Mouse (Mus musculus) heart, embryonic 10.5 days (tissue): ENCODE measurements around the gene Crot. TPM values are rescaled to one million over a fixed set of nuclear protein-coding genes. Genes with fewer than 3 reads are reported as not detected.
"Not testable (repeated sequence)": the region's sequence is repeated elsewhere in the genome, so short reads cannot be mapped to it uniquely, and the experiment has no call there.

Experiments
- DNase-seq: peaks from one replicate; pipeline ENCODE4 v3.0.0-alpha.2; 2017; ENCODE audit warnings: low spot score
- H3K27ac ChIP-seq: fragments of 300-500 bp; sonication (generic); 2 replicates; pipeline ENCODE4 v1.5.1; 2016; ENCODE audit warnings: mild to moderate bottlenecking
- H3K27me3 ChIP-seq: fragments of 300-500 bp; sonication (generic); 2 replicates; pipeline ENCODE4 v1.6.1; 2016; ENCODE audit warnings: mild to moderate bottlenecking; ENCODE audit not compliant: poor library complexity, insufficient read depth, severe bottlenecking
- H3K36me3 ChIP-seq: fragments of 300-500 bp; sonication (generic); 2 replicates; pipeline ENCODE4 v1.6.1; 2016; ENCODE audit warnings: mild to moderate bottlenecking, moderate library complexity
- H3K4me1 ChIP-seq: fragments of 300-500 bp; sonication (generic); 2 replicates; pipeline ENCODE4 v1.6.1; 2016; ENCODE audit warnings: mild to moderate bottlenecking
- H3K4me3 ChIP-seq: fragments of 300-500 bp; sonication (generic); 2 replicates; pipeline ENCODE4 v1.5.1; 2016; ENCODE audit warnings: mild to moderate bottlenecking, moderate library complexity
- H3K9me3 ChIP-seq: fragments of 300-500 bp; sonication (generic); 2 replicates; pipeline ENCODE4 v1.6.1; 2016; ENCODE audit warnings: mild to moderate bottlenecking, moderate library complexity
- WGBS: fragments of 180-500 bp; shearing (Covaris S2); methylation state at CpG from one replicate; pipeline ENCODE4 v1.1.7; 2016; 5-methylcytosine and 5-hydroxymethylcytosine counted together
- polyA plus RNA-seq: library from polyadenylated mRNA; unstranded; fragments of >200 nt; fragmentation: Nextera tagmentation; extraction: Ambion mirVana; gene quantifications from 2 replicates; pipeline ENCODE4 v1.2.1, GENCODE M21; 2016

Crot gene
- polyA plus RNA-seq, 1 experiment from 2014 or later, result 36.3 TPM

DNA sequence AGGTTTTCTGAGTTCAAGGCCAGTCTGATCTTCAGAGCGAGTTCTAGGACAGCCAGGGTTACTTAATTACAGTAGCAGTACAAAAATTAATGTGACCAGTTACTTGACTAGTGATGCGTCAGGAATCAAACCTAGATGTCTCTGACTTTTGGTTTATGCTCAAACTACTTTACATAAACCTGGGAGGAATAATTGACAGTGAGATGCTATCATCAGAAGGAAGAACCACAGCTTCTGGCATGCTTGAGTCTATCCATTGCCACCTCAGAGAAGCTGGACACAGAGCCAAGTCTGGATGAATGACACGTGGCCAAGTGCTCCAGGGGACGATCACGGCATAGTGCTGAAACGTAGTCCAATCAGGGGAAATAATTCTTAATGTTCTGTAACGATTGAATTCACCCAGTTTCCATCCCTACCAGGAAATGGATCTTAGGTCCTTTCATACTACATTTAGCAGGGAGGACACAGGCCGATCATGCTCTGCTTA is 35.0 kb upstream of the Crot start:
- no peaks in the 10 kb centered on the region for H3K9me3 ChIP-seq
- no peaks in the 10 kb centered on the region for H3K4me1 ChIP-seq
- H3K4me3 ChIP-seq, result no peak overlapping the region
- H3K36me3 ChIP-seq, result no peaks in the 10 kb centered on the region
- WGBS, result 77% methylated on average over 8 of the region's 8 CpGs
- H3K27me3 ChIP-seq, result no peaks in the 10 kb centered on the region
- DNase-seq, result no peak
- H3K27ac ChIP-seq, result no peak overlapping the region

DNA sequence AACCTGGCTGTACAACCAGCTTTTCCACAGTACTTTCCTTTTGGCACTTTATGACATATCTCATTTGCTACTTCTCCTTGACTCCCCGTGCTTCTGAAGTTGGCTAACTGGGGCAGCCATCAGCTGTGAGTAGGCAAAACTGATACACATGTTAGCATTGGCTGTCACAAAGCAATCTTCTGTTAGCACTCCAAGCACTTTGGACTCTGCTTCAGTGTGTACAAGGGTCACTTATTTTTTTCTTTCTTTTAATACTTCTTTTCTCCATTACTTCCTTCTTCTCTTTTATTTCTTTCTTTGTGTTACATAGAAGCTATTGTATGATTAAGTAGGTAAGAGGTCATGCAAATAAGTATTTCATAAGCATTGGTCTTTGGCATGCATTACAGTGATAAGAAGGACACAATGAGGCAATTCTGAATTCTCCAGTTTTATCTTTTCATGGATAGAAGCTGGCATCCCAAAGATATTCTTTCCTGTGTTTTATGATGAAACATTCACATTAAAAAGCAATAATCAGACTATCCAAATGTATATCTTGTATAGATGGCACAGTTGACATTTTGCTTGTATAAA is 31.2 kb upstream of the Crot start:
- no peaks in the 10 kb centered on the region for H3K36me3 ChIP-seq
- no peak overlapping the region for H3K27ac ChIP-seq
- H3K9me3 ChIP-seq, result no peaks in the 10 kb centered on the region
- DNase-seq, result no peak
- no peak overlapping the region for H3K4me3 ChIP-seq
- no peaks in the 10 kb centered on the region for H3K4me1 ChIP-seq
- H3K27me3 ChIP-seq, result no peaks in the 10 kb centered on the region
- WGBS, result 47% methylated on average over 1 of the region's 1 CpGs

DNA sequence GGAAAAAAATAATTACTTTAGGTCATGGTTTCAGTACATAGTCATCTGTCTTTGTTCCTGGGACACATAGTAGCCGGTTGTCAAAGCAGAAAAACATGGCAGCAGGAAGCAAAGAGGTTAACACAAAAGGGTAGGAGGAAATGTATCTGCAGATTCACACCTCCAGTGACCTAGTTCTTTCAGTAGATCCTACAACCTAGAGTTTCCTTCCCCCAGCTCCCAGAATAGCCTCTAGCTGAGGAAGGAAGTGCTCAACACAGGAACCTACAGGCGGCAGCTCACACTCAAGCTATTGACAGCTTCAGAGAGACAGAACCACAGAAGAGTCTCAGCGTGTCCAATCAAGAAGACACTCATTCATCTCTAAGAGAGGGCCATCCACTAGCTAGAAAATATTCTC is 18.2 kb upstream of the Crot start:
- WGBS, result 36% methylated on average over 3 of the region's 3 CpGs
- H3K27ac ChIP-seq, result no peak overlapping the region
- H3K9me3 ChIP-seq, result no peaks in the 10 kb centered on the region
- H3K4me1 ChIP-seq, result no peaks in the 10 kb centered on the region
- H3K4me3 ChIP-seq, result no peak overlapping the region
- DNase-seq, result no peak
- H3K27me3 ChIP-seq, result no peaks in the 10 kb centered on the region
- no peaks in the 10 kb centered on the region for H3K36me3 ChIP-seq

DNA sequence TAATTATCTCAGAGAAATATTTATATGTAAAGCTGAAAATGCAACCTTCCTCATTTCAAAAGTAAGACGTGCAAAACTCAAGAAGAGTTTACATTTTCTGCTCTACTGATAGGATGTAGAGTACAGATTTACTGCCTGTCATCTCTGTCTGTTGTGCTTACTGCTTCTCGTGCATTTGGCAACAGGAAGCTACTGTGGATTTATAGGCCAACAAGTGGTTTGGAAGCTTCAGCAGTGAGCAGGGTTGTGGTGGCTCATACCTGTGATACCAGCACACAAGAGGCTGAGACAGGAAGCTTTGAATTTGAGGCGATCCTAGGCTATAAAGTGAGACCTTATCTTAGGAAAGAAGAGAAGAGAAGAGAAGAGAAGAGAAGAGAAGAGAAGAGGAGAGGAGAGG is 17.6 kb upstream of the Crot start:
- 72% methylated on average over 3 of the region's 3 CpGs for WGBS
- no peak for DNase-seq
- Histone ChIP-seq H3K4me3 (no peak overlapping the region), H3K4me1 (no peaks in the 10 kb centered on the region), H3K27ac (no peak overlapping the region), H3K36me3 (no peaks in the 10 kb centered on the region), H3K27me3 (no peaks in the 10 kb centered on the region), H3K9me3 (no peaks in the 10 kb centered on the region)

DNA sequence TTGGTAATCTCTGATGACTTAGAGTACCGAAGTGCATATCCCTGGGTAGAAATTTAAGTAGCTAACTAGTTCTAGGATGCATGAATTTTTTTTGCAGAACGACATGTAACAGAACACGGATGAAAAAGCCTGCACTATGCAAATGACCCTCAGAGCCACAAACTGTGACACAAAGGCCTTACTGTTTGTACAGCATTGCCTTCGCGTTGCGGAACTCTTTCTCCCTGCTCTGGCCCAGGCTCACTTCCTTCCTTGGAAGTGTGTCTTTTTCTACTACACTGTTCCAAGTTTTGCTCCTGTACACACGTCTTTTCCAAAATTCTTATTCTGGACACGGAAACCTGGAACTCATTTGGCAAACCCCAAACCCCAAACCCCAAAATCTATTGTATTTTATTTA is 14.2 kb upstream of the Crot start:
- no peaks in the 10 kb centered on the region for H3K9me3 ChIP-seq
- H3K4me1 ChIP-seq, result no peaks in the 10 kb centered on the region
- DNase-seq, result no peak
- H3K27ac ChIP-seq, result no peak overlapping the region
- 65% methylated on average over 8 of the region's 8 CpGs for WGBS
- no peak overlapping the region for H3K4me3 ChIP-seq
- no peaks in the 10 kb centered on the region for H3K36me3 ChIP-seq
- no peaks in the 10 kb centered on the region for H3K27me3 ChIP-seq

DNA sequence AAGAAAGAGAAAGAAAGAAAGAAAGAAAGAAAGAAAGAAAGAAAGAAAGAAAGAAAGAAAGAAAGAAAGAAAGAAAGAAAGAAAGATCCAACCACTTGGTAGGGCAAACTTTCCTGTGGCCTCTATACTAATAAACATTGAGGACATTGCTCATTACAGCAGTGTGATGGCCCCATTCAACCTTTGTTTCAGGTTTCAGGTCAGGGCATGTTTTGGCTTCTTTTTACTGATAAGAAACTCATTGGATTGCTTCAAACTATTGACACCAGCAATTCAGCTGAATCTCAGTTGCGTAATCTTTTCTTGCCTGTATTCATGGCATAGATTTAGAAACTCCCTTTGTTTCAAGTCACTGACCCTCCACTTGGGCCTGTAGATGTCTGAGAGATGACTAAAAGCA is 13.0 kb upstream of the Crot start:
- WGBS, result 78% methylated on average over 1 of the region's 1 CpGs
- no peak overlapping the region for H3K4me3 ChIP-seq
- no peaks in the 10 kb centered on the region for H3K4me1 ChIP-seq
- H3K27ac ChIP-seq, result no peak overlapping the region
- no peaks in the 10 kb centered on the region for H3K27me3 ChIP-seq
- no peaks in the 10 kb centered on the region for H3K36me3 ChIP-seq
- no peak for DNase-seq
- no peaks in the 10 kb centered on the region for H3K9me3 ChIP-seq

DNA sequence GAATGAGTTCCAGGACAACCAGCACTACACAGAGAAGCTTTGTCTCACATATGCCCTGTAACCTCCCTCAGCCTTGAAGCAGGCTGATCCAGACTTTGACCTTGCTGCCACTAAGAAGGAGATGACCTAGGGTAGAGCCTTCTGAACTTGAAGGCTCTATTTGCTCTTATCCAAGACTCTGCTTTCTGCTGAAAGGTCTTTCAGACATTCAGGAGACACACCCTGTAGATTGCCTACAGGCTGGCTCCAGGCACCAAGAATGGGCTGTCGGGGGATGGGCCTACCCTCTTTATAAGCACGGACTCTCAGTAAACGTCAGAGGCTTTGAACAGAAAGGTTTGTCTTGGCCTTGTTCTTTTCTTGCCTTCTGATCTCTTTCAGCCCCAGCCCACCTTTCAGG is 9.5 kb upstream of the Crot start:
- H3K36me3 ChIP-seq, H3K9me3 ChIP-seq, H3K27ac ChIP-seq, DNase-seq, H3K4me3 ChIP-seq, H3K4me1 ChIP-seq, H3K27me3 ChIP-seq: not testable (repeated sequence)
- 63% methylated on average over 3 of the region's 3 CpGs for WGBS

DNA sequence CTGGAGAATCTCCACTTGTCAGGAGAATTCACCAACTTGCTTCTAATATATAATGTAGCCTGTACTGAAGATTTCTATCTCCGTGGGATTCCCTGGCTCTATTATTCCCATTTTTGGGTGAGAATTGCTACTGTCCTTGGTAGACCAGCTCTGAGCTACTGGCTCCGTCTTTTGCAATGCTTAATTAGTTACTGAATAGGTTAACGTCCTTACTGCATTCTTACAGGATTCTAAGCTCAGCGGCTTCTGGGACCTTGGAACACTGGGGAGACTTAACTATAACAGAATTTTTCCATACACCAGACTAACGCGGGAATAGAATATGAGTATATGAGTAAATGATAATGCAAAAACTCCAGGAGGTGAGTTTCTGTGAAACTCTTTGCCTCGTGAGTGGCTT is 2.9 kb upstream of the Crot start:
- DNase-seq, H3K27ac ChIP-seq, H3K36me3 ChIP-seq, H3K27me3 ChIP-seq, H3K4me3 ChIP-seq, H3K9me3 ChIP-seq, H3K4me1 ChIP-seq: not testable (repeated sequence)
- WGBS, result 28% methylated on average over 7 of the region's 7 CpGs

DNA sequence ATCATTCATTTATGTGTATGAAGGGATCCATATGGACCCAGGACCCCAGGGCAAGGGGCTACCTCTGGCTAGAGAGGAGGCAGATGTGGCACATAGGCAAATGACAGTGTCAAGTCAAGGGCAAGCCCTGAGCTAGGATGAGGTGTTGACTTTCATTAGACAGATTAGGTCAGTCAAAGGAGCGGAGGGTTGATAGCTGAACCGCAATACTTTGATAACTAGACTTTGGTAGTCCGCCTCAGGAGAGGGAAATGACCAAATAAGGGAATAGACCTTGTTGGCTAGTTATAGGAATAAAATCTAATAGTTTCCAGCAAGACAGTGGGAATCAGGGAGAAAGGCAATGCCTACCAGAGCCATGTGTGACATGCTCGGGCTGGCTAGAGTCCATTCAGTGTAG is 2.0 kb upstream of the Crot start:
- Histone ChIP-seq H3K4me1 (peaks cover 2% of the 10 kb centered on the region; the same call in 1 of the 2 replicates), H3K9me3 (no peaks in the 10 kb centered on the region), H3K4me3 (no peak overlapping the region), H3K27me3 (no peaks in the 10 kb centered on the region), H3K27ac (no peak overlapping the region), H3K36me3 (no peaks in the 10 kb centered on the region)
- WGBS, result 27% methylated on average over 4 of the region's 4 CpGs
- no peak for DNase-seq

DNA sequence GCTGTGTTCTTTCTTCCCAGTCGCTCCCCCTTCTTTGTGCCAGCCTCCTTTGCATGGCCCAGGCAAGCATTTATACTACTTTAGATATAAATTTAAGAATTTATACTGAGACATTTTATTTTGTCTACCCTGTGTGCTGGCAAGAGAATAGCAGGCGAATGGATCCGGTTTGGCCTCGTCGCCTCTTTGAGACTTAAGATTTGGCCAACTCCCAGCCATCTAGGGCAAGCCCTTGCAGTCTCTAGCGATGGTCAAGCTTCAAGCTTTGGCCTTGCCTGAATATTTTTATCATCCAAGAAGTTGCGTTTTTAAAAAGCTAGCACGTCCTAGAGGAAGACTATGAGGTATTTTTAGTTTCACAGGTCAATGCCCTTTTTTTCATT is 380 bp upstream of the Crot start:
- WGBS, result 9% methylated on average over 8 of the region's 8 CpGs
- H3K27ac ChIP-seq, result peak overlapping the region; percentile 94
- H3K4me3 ChIP-seq, result peak overlapping the region; percentile 80

DNA sequence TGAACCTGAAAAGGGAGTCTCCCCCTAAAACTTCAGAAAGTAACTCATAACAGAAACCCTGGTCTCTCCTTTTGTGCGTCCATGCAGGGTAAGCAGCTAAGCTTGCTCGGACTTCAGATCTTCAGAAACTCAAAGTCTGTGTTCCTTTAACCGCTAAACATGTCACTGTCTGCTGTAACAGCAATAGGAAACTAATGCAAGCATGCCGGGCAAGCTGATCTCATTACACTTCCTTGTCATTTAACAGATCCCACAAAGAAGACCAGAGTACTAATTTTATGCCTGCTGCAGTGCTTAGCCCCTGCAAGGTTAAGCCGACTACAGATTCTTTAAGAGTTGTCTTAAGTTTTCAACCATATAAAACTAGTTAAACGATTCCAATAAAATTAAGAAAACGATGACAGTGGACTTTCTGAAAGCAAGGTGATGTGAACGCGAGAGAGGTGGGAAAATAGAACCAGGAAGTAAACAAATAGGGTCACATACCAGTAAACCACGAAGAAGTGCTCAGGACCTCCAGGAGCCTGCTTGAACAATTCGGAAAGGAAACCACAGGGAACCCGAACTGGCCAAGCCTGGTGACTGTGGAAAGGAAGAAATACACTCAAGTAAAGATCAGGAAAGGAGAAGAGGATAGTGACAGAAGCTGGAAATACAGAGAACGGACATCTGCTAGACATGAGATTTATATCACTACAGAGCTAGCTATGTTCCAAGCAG is 998 bp downstream of the Crot start:
- WGBS, result 18% methylated on average over 13 of the region's 13 CpGs
- H3K27me3 ChIP-seq, result no peaks in the 10 kb centered on the region
- peak overlapping the region; percentile 94 for H3K27ac ChIP-seq
- peak overlapping the region; percentile 80 for H3K4me3 ChIP-seq
- no peak for DNase-seq
- H3K36me3 ChIP-seq, result peaks cover 24% of the 10 kb centered on the region
- H3K9me3 ChIP-seq, result no peaks in the 10 kb centered on the region
- peaks cover 2% of the 10 kb centered on the region; the same call in 1 of the 2 replicates for H3K4me1 ChIP-seq

More for the DNA sequence above, 380 bp upstream of the Crot start:
- Histone ChIP-seq H3K27me3 (no peaks in the 10 kb centered on the region), H3K4me1 (peaks cover 2% of the 10 kb centered on the region; the same call in 1 of the 2 replicates), H3K9me3 (no peaks in the 10 kb centered on the region), H3K36me3 (peaks cover 13% of the 10 kb centered on the region; the same call in 1 of the 2 replicates)
- DNase-seq, result no peak

DNA sequence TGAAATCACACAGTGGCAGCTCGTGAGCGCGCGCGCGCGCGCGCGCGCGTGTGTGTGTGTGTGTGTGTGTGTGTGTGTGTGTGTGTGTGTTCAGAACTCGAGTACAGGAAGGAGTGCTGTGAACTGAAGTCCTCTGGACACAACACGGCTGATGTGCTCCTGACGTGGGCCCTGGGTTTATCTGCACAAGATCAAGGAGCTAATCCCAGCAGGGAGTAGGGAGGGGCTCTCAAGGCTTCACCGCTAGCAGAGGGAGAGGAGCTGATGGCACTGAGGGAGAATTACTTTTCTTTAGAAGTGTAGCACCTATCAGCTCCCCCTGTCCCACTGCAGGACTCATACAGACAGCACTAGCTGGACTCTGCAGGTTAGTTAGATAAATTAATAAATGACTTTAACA is 5.5 kb downstream of the Crot start:
- no peak for DNase-seq
- 84% methylated on average over 16 of the region's 16 CpGs for WGBS
- peaks cover 2% of the 10 kb centered on the region; the same call in 1 of the 2 replicates for H3K4me1 ChIP-seq
- no peaks in the 10 kb centered on the region for H3K9me3 ChIP-seq
- no peaks in the 10 kb centered on the region for H3K27me3 ChIP-seq
- peaks cover 55% of the 10 kb centered on the region for H3K36me3 ChIP-seq
- no peak overlapping the region for H3K27ac ChIP-seq
- no peak overlapping the region for H3K4me3 ChIP-seq

DNA sequence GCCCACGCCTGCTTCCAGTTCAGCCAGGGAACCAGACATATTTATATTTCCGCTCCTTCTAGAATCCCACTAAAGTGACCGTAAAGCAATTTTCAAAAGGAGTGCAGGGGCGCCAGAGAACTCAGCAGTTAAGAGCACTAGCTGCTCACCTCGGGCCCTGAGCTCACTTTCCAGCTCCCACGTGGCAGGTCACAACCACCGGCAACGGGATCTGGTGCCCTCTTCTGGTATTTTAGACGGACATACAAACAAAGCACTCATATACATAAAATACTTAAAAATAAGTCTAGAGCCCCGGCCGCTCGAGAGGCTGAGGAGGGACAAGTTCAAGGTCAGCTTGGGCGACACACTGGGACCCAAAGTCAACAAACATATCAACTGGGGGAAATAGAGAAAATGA is 6.6 kb downstream of the Crot start:
- Histone ChIP-seq H3K27me3 (no peaks in the 10 kb centered on the region), H3K4me1 (no peaks in the 10 kb centered on the region; the same call in 1 of the 2 replicates), H3K27ac (no peak overlapping the region), H3K36me3 (peaks cover 61% of the 10 kb centered on the region), H3K4me3 (no peak overlapping the region), H3K9me3 (no peaks in the 10 kb centered on the region)
- DNase-seq, result no peak
- 87% methylated on average over 13 of the region's 13 CpGs for WGBS
